In the genomic region with DNA sequence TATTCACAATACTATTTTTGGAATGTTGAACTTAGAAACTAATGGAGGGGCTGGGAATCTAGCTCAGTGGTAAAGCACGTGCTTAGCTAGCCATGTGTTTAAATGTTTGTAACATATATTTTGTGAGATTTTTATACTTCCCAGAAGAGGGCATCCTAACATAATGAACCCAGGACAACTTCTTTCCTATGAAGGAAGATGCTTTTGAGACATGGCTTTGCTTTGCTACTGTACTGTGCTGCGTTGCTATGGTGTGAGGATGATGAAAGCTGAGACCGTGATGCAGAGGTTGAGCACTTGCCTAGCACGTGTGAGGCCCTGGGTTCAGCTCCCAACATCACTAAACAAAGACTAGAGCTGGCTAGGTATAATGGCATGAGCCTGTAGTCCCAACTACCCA, we compare ENCODE assay signal across 19 mouse cellular contexts. TPM values are rescaled to one million over a fixed set of nuclear protein-coding genes. Genes with fewer than 3 reads are reported as not detected.
A peak's percentile ranks its signal among the peaks of the same experiment; 100 is the strongest.
DNase-seq lines count a peak whose midpoint lies in the region; ATAC-seq and TF ChIP-seq lines count a peak whose summit lies in the region.
"Had no signal": no experiment of that assay in that cellular context is flagged by ENCODE, and none has a peak within 500 bp of the region (broad histone marks: within the 10 kb centered on the region; RNA-seq: fewer than 3 reads in every experiment).

No protein-coding gene starts in this region.

- no peak for ATAC-seq in forebrain, embryonic 14.5 days
- no peak for ATAC-seq in forebrain, embryonic 15.5 days (replicated peaks)
- no peak for ATAC-seq in kidney, postnatal 0 days (replicated peaks; ENCODE audit: low FRiP score, low read depth)
- no peak for ATAC-seq in megakaryocyte, adult 5-6 weeks (ENCODE audit: poor library complexity, severe bottlenecking)

- no peak overlapping the region for H3K9ac ChIP-seq in forebrain, embryonic 14.5 days (ENCODE audit: low read length)
- no peak overlapping the region for H3K9ac ChIP-seq in forebrain, embryonic 15.5 days (replicated peaks)
- H3K9ac ChIP-seq in kidney, postnatal 0 days (ENCODE audit: low read depth, low read length): no peak overlapping the region
- H3K9ac ChIP-seq: hindbrain, embryonic 14.5 days; neural tube, embryonic 13.5 days had no signal

- TF ChIP-seq CTCF in kidney, postnatal 0 days (IDR thresholded peaks at IDR 0.05; ENCODE audit: low read depth): peak; percentile 45
- no peak for TF ChIP-seq CTCF in kidney, adult 2 months (conservative IDR thresholded peaks at IDR 0.05; ENCODE audit: insufficient read depth, insufficient read length, low read depth, low read length)

- no peaks in the 10 kb centered on the region for H3K4me1 ChIP-seq in forebrain, embryonic 14.5 days (ENCODE audit: control insufficient read depth, insufficient read depth, low read length)
- no peaks in the 10 kb centered on the region for H3K4me1 ChIP-seq in forebrain, embryonic 15.5 days
- H3K4me1 ChIP-seq in kidney, postnatal 0 days (replicated peaks; ENCODE audit: insufficient read depth, low read length): no peaks in the 10 kb centered on the region
- H3K4me1 ChIP-seq in kidney, adult 2 months (ENCODE audit: control insufficient read depth, insufficient read depth, low read length): no peaks in the 10 kb centered on the region
- H3K4me1 ChIP-seq: neural tube, embryonic 13.5 days had no signal

- H3K9me3 ChIP-seq in forebrain, embryonic 14.5 days (replicated peaks; ENCODE audit: control insufficient read depth, low read length): no peaks in the 10 kb centered on the region
- no peaks in the 10 kb centered on the region for H3K9me3 ChIP-seq in forebrain, embryonic 15.5 days
- no peaks in the 10 kb centered on the region for H3K9me3 ChIP-seq in kidney, postnatal 0 days (replicated peaks; ENCODE audit: low read length)
- H3K9me3 ChIP-seq: megakaryocyte, embryonic 14.5 days; neural tube, embryonic 13.5 days had no signal

- H3K27ac ChIP-seq in forebrain, embryonic 14.5 days (ENCODE audit: low read depth, low read length): no peak overlapping the region
- no peak overlapping the region for H3K27ac ChIP-seq in forebrain, embryonic 15.5 days (replicated peaks)
- H3K27ac ChIP-seq in kidney, postnatal 0 days: no peak overlapping the region
- H3K27ac ChIP-seq in kidney, adult 2 months (ENCODE audit: insufficient read depth, low read depth, low read length): no peak overlapping the region
- H3K27ac ChIP-seq: hindbrain, embryonic 14.5 days; neural tube, embryonic 13.5 days had no signal

- WGBS in forebrain, embryonic 14.5 days: 67% methylated on average over 4 of the region's 4 CpGs
- WGBS in forebrain, embryonic 15.5 days: 61% methylated on average over 4 of the region's 4 CpGs
- WGBS in kidney, postnatal 0 days: 65% methylated on average over 4 of the region's 4 CpGs
- WGBS in kidney, adult 2 months: 74% methylated on average over 4 of the region's 4 CpGs

- no peak for TF ChIP-seq POLR2A in kidney, adult 2 months (IDR thresholded peaks at IDR 0.05; ENCODE audit: low read depth, low read length)

- no peak overlapping the region for H3K4me2 ChIP-seq in forebrain, embryonic 14.5 days (ENCODE audit: low read length)
- H3K4me2 ChIP-seq in forebrain, embryonic 15.5 days (replicated peaks): no peak overlapping the region
- no peak overlapping the region for H3K4me2 ChIP-seq in kidney, postnatal 0 days (ENCODE audit: low read length)
- H3K4me2 ChIP-seq: hindbrain, embryonic 14.5 days; neural tube, embryonic 13.5 days had no signal

- DNase-seq in forebrain, embryonic 14.5 days (ENCODE audit: low spot score): peak; percentile 35
- DNase-seq in kidney, postnatal 0 days (ENCODE audit: low spot score): peak; percentile 28
- no peak for DNase-seq in kidney, adult 2 months
- DNase-seq in retina, postnatal 1 day: peak; percentile 48
- no peak for DNase-seq in retina, embryonic 14.5 days (ENCODE audit: low spot score)
- DNase-seq in adrenal gland, adult 8-10 months: no peak
- DNase-seq: cerebellum, postnatal 14 days; gastrocnemius, postnatal 25 days; heart, postnatal 14 days; kidney, adult 18-20 months; kidney, postnatal 36 days; layer of hippocampus, postnatal 36 days; thymus, postnatal 4 days had no signal

- H3K27me3 ChIP-seq in forebrain, embryonic 14.5 days (replicated peaks; ENCODE audit: control insufficient read depth, insufficient read depth, low read length): no peaks in the 10 kb centered on the region
- H3K27me3 ChIP-seq in forebrain, embryonic 15.5 days: no peaks in the 10 kb centered on the region
- H3K27me3 ChIP-seq in kidney, postnatal 0 days (ENCODE audit: insufficient read depth, low read length): no peaks in the 10 kb centered on the region
- no peaks in the 10 kb centered on the region for H3K27me3 ChIP-seq in kidney, adult 2 months (replicated peaks; ENCODE audit: control insufficient read depth, insufficient read depth, low read length)
- H3K27me3 ChIP-seq: megakaryocyte, embryonic 14.5 days; neural tube, embryonic 13.5 days had no signal

- H3K36me3 ChIP-seq in forebrain, embryonic 14.5 days (ENCODE audit: control insufficient read depth, insufficient read depth, low read length): peaks cover 34% of the 10 kb centered on the region
- H3K36me3 ChIP-seq in forebrain, embryonic 15.5 days: peaks cover 21% of the 10 kb centered on the region
- peaks cover 15% of the 10 kb centered on the region; the same call in 1 of the 2 replicates for H3K36me3 ChIP-seq in kidney, postnatal 0 days (ENCODE audit: insufficient read depth, low read length)
- no peaks in the 10 kb centered on the region; the same call in 1 of the 2 replicates for H3K36me3 ChIP-seq in kidney, adult 2 months (ENCODE audit: control insufficient read depth, insufficient read depth, low read length)

- H3K4me3 ChIP-seq in forebrain, embryonic 14.5 days (ENCODE audit: low read depth, low read length): no peak overlapping the region
- H3K4me3 ChIP-seq in forebrain, embryonic 15.5 days: no peak overlapping the region
- H3K4me3 ChIP-seq in kidney, postnatal 0 days (replicated peaks; ENCODE audit: low read depth, low read length): no peak overlapping the region
- no peak overlapping the region for H3K4me3 ChIP-seq in kidney, adult 2 months (ENCODE audit: insufficient read depth, low read depth, low read length)
- H3K4me3 ChIP-seq: erythroblast, embryonic 14.5 days; megakaryocyte, embryonic 14.5 days; neural tube, embryonic 13.5 days had no signal

RNA-seq across cellular contexts. Expression of a gene that starts 43.4 kb away (rescaled TPM):
- 46.5 and 48.7 TPM in 2 replicates for polyA plus RNA-seq in forebrain, embryonic 14.5 days (2014; fragmentation: Nextera tagmentation; extraction: Ambion mirVana)
- 56.3 and 59.6 TPM in 2 replicates for polyA plus RNA-seq in forebrain, embryonic 15.5 days (2015; fragmentation: Nextera tagmentation; extraction: Ambion mirVana)
- polyA plus RNA-seq in kidney, postnatal 0 days (2015; fragmentation: Nextera tagmentation; extraction: Ambion mirVana): 31.8 and 32.0 TPM in 2 replicates
- polyA plus RNA-seq in kidney, adult 2 months (2012; rRNA removed): 22.9 and 25.0 TPM in 2 replicates
- 10 to 100 TPM; 22.4 to 35.5 (median 27.2) TPM for total RNA-seq in adrenal gland, adult 8-10 months (2022)
- total RNA-seq in megakaryocyte, adult 5-6 weeks (2015): 37.1 and 39.6 TPM in 2 replicates
- total RNA-seq in megakaryocyte, adult 5-6 weeks (2017): 69.9 and 84.5 TPM in 2 replicates

Comparison
In these comparisons a context has a peak if more than half of its experiments do, and no peak if none do; other contexts are left out.
1. DNase-seq: peak in forebrain, embryonic 14.5 days (single experiment), kidney, postnatal 0 days (single experiment) and retina, postnatal 1 day (single experiment); none in kidney, adult 2 months (single experiment), retina, embryonic 14.5 days (single experiment) and adrenal gland, adult 8-10 months (single experiment).